Mouse (Mus musculus) kidney, adult 9 months (tissue): ENCODE results near the gene Crybg3.
A peak's percentile ranks its signal among the peaks of the same experiment; 100 is the strongest.

ENCODE experiments used
- DNase-seq: peaks from one replicate; pipeline ENCODE4 v3.0.0; 2022

Gene Crybg3

GRCm38 (mm10) chr16:59600311-59601251 is at the start of gene Crybg3:
Crybg3 (minus strand) TSS chr16:59600979.
- peak; percentile 81 for DNase-seq

GRCm38 (mm10) chr16:59643766-59644165 is 43.0 kb upstream of the Crybg3 start:
- no peak for DNase-seq

- peak; percentile 4 for DNase-seq
Observed at GRCm38 (mm10) chr16:59639985-59640384, 39.2 kb upstream of the Crybg3 start.

GRCm38 (mm10) chr16:59639102-59639691 is 38.4 kb upstream of the Crybg3 start, which contains the start of gene Arl6:
Arl6 (minus strand) TSS chr16:59639391.
- DNase-seq, result peak; percentile 95

GRCm38 (mm10) chr16:59634598-59634997 is 33.8 kb upstream of the Crybg3 start:
- no peak for DNase-seq

GRCm38 (mm10) chr16:59621554-59621953 is 20.8 kb upstream of the Crybg3 start:
- no peak for DNase-seq

GRCm38 (mm10) chr16:59617167-59617566 is 16.4 kb upstream of the Crybg3 start:
- peak; percentile 72 for DNase-seq

GRCm38 (mm10) chr16:59615675-59616074 is 14.9 kb upstream of the Crybg3 start:
- no peak for DNase-seq

- DNase-seq, result no peak
Observed at GRCm38 (mm10) chr16:59610750-59611149, 10.0 kb upstream of the Crybg3 start.

- no peak for DNase-seq
Observed at GRCm38 (mm10) chr16:59604078-59604781, 3.5 kb upstream of the Crybg3 start.

GRCm38 (mm10) chr16:59599411-59600265 is 1.1 kb downstream of the Crybg3 start:
- DNase-seq, result peak; percentile 41

GRCm38 (mm10) chr16:59598997-59599396 is 1.8 kb downstream of the Crybg3 start:
- DNase-seq, result no peak

GRCm38 (mm10) chr16:59597256-59597655 is 3.5 kb downstream of the Crybg3 start:
- no peak for DNase-seq

- DNase-seq, result peak; percentile 16
Observed at GRCm38 (mm10) chr16:59594714-59595113, 6.1 kb downstream of the Crybg3 start.

GRCm38 (mm10) chr16:59590790-59591189 is 10.0 kb downstream of the Crybg3 start:
- no peak for DNase-seq

GRCm38 (mm10) chr16:59588351-59589025 is 12.3 kb downstream of the Crybg3 start:
- no peak for DNase-seq

- DNase-seq, result no peak
Observed at GRCm38 (mm10) chr16:59587816-59588215, 13.0 kb downstream of the Crybg3 start.

GRCm38 (mm10) chr16:59586911-59587310 is 13.9 kb downstream of the Crybg3 start:
- DNase-seq, result no peak

- DNase-seq, result peak; percentile 43
Observed at GRCm38 (mm10) chr16:59586276-59586675, 14.5 kb downstream of the Crybg3 start.

- no peak for DNase-seq
Observed at GRCm38 (mm10) chr16:59585706-59586244, 15.0 kb downstream of the Crybg3 start.

GRCm38 (mm10) chr16:59583515-59583914 is 17.3 kb downstream of the Crybg3 start:
- no peak for DNase-seq
